Mouse (Mus musculus) heart, adult 8-10 months (tissue): ENCODE results near the gene Zic1. TPM values are rescaled to one million over a fixed set of nuclear protein-coding genes. Genes with fewer than 3 reads are reported as not detected.

ENCODE experiments used
- DNase-seq: peaks from one replicate; pipeline ENCODE4 v3.0.0; 2022; ENCODE audit warnings: low spot score
- total RNA-seq, 4 experiments: library from RNA; stranded (reverse); gene quantifications; 2 replicates each; pipeline ENCODE4 v1.2.4; 2022

Gene Zic1
- total RNA-seq, 4 experiments from 2014 or later, result 0.06 TPM; not detected in 3

- no peak for DNase-seq
Observed at GRCm38 (mm10) chr9:91384693-91385560, 19.3 kb upstream of the Zic1 start.

GRCm38 (mm10) chr9:91384136-91384500, 18.5 kb upstream of the Zic1 start:
- no peak for DNase-seq

GRCm38 (mm10) chr9:91383441-91384135, 18.0 kb upstream of the Zic1 start:
- DNase-seq, result no peak

GRCm38 (mm10) chr9:91382471-91383255, 17.1 kb upstream of the Zic1 start:
- no peak for DNase-seq

- no peak for DNase-seq
Observed at GRCm38 (mm10) chr9:91382111-91382379, 16.4 kb upstream of the Zic1 start.

- no peak for DNase-seq
Observed at GRCm38 (mm10) chr9:91381284-91382110, 15.9 kb upstream of the Zic1 start.

- no peak for DNase-seq
Observed at GRCm38 (mm10) chr9:91380458-91380914, 14.9 kb upstream of the Zic1 start.

- DNase-seq, result no peak
Observed at GRCm38 (mm10) chr9:91379781-91380457, 14.3 kb upstream of the Zic1 start.

- no peak for DNase-seq
Observed at GRCm38 (mm10) chr9:91379300-91379635, 13.7 kb upstream of the Zic1 start.

- no peak for DNase-seq
Observed at GRCm38 (mm10) chr9:91378411-91379299, 13.0 kb upstream of the Zic1 start.

- DNase-seq, result no peak
Observed at GRCm38 (mm10) chr9:91377873-91378150, 12.2 kb upstream of the Zic1 start.

GRCm38 (mm10) chr9:91377036-91377872, 11.6 kb upstream of the Zic1 start:
- no peak for DNase-seq

GRCm38 (mm10) chr9:91374665-91375064, 9.1 kb upstream of the Zic1 start:
- DNase-seq, result no peak

- no peak for DNase-seq
Observed at GRCm38 (mm10) chr9:91373811-91374575, 8.4 kb upstream of the Zic1 start.

GRCm38 (mm10) chr9:91371608-91372007, 6.0 kb upstream of the Zic1 start:
- DNase-seq, result no peak

GRCm38 (mm10) chr9:91371011-91371410, 5.4 kb upstream of the Zic1 start:
- no peak for DNase-seq

- DNase-seq, result no peak
Observed at GRCm38 (mm10) chr9:91370191-91370708, 4.6 kb upstream of the Zic1 start.

GRCm38 (mm10) chr9:91369293-91369991, 3.8 kb upstream of the Zic1 start:
- DNase-seq, result no peak
